Mouse (Mus musculus): ENCODE measurements at regions not wholly inside any gene's neighbourhood (a gene's known extent, or its start where the extent isn't known, plus 50 kb on each side); places are given as distances from the start of the nearest gene placed in this dataset.

- TF ChIP-seq POLR2A (IDR thresholded peaks at IDR 0.05; ENCODE audit: low read depth, low read length), result no peak
- no peak for TF ChIP-seq CTCF (IDR thresholded peaks at IDR 0.05; ENCODE audit: extremely low read depth, insufficient read depth, insufficient read length, insufficient replicate concordance)
Observed at GRCm38 (mm10) chr10:39224449-39225094, 61.0 kb upstream of the Ccn6 start.
